Mouse (Mus musculus) kidney, adult 2 months (tissue): ENCODE results near the gene Faap20.

Experiments used
- CTCF ChIP-seq: fragments of 200-500 bp; conservative IDR thresholded peaks from 2 replicates; pipeline ENCODE4 v1.5.1; 2011; ENCODE audit warnings: low read depth, mild to moderate bottlenecking, control low read depth, low read length, moderate library complexity, mixed read lengths; ENCODE audit not compliant: insufficient read depth, insufficient read length
- POLR2A ChIP-seq: fragments of 200-500 bp; IDR thresholded peaks from one replicate; pipeline ENCODE4 v1.6.1; 2011; ENCODE audit warnings: low read depth, low read length, control low read depth

- TF ChIP-seq CTCF = no peak
- no peak for TF ChIP-seq POLR2A
These were observed 44.8 kb downstream of the Faap20 start for GRCm38 (mm10) chr4:155294381-155294780.
